Mouse (Mus musculus) midbrain, embryonic 14.5 days (tissue): ENCODE measurements around the gene Brat1. TPM values are rescaled to one million over a fixed set of nuclear protein-coding genes. Genes with fewer than 3 reads are reported as not detected.

Experiments used
- ATAC-seq: fragments of 200-750 bp; cut with Nextera tagmentation; 2 replicates; pipeline ENCODE4 v1.8.0; 2017; ENCODE audit warnings: moderate number of reproducible peaks, moderate library complexity; ENCODE audit not compliant: low FRiP score, low TSS enrichment
- DNase-seq: peaks from one replicate; pipeline ENCODE4 v3.0.0-alpha.2; 2015
- H3K27ac ChIP-seq: fragments of 300-500 bp; sonication (generic); replicated peaks from 2 replicates; pipeline ENCODE4 v1.5.1; 2014; ENCODE audit warnings: mild to moderate bottlenecking, low read depth, low read length, moderate library complexity
- H3K27me3 ChIP-seq: fragments of 300-500 bp; sonication (generic); 2 replicates; pipeline ENCODE4 v1.6.1; 2014; ENCODE audit warnings: low read length, control low read depth, mixed read lengths; ENCODE audit not compliant: control insufficient read depth, insufficient read depth
- H3K36me3 ChIP-seq: fragments of 300-500 bp; sonication (generic); 2 replicates; pipeline ENCODE4 v1.6.1; 2014; ENCODE audit warnings: low read length, control low read depth; ENCODE audit not compliant: control insufficient read depth, insufficient read depth
- H3K4me1 ChIP-seq: fragments of 300-500 bp; sonication (generic); 2 replicates; pipeline ENCODE4 v1.6.1; 2014; ENCODE audit warnings: mild to moderate bottlenecking, antibody characterized with exemption, low read length, control low read depth; ENCODE audit not compliant: control insufficient read depth, insufficient read depth
- H3K4me2 ChIP-seq: fragments of 300-500 bp; sonication (generic); 2 replicates; pipeline ENCODE4 v1.6.1; 2014; ENCODE audit warnings: mild to moderate bottlenecking, low read length, moderate library complexity
- H3K4me3 ChIP-seq: fragments of 300-500 bp; sonication (generic); replicated peaks from 2 replicates; pipeline ENCODE4 v1.5.1; 2014; ENCODE audit warnings: low read depth, low read length
- H3K9ac ChIP-seq: fragments of 300-500 bp; sonication (generic); replicated peaks from 2 replicates; pipeline ENCODE4 v1.6.1; 2014; ENCODE audit warnings: mild to moderate bottlenecking, low read length, moderate library complexity
- H3K9me3 ChIP-seq: fragments of 300-500 bp; sonication (generic); 2 replicates; pipeline ENCODE4 v1.6.1; 2016; ENCODE audit warnings: low read length, control low read depth, mixed read lengths; ENCODE audit not compliant: control insufficient read depth
- WGBS: fragments of 180-500 bp; shearing (Covaris S2); extraction: QIAGEN DNeasy Blood & Tissue Kit; methylation state at CpG from one replicate; pipeline ENCODE4 v1.1.7; 2014; 5-methylcytosine and 5-hydroxymethylcytosine counted together
- polyA plus RNA-seq: library from polyadenylated mRNA; unstranded; fragments of >200 nt; fragmentation: Nextera tagmentation; extraction: Ambion mirVana; gene quantifications from 2 replicates; pipeline ENCODE4 v1.2.1, GENCODE M21; 2014

Brat1 gene
- polyA plus RNA-seq: 18.3 and 19.0 TPM in 2 replicates

DNA sequence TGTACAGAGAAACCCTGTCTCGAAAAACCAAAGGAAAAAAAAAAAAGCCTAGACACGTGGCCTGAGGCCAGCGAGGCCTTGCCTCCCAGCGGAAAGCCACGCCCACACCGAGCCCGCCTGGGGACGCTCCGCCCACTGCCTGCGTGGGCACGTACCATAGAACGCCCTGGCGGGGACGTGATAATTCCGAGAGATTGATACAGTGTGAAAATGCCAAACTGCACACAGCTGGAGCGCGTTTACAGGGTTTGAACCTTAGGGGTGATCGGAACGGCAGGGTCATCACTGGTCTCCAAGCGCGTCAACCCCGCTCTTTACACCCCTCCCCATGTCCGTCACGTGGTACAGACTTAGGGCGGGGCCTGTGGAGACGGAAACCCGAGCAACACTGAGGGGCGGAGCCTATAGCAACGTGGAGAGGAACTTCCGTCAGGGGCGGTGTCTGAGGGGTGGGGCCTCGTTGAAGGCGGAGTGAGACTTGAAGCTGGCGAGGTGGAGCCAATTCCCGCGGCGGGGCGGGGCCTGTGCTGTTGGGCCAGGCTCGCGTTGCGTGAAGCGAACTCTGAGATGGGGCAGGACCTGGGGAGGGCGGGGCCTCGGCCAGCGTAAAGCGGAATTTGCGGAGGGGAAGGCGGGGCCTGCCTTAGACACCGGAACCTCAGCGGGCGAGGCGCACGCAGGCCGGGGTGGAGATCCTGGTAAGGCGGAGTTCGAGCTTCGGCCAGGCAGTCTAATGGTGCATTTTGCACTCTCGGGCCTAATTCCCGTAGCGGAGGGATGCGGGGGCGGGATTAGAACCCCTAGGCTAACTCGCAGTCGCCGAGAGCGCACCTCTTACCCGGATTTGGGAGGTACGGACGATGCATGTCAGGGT, at the start of gene Brat1:
Brat1 (plus strand) TSS at position 634 of the 874 bp plus-strand sequence.
- H3K4me3 ChIP-seq: peak within 1 kb of the TSS; percentile 56
- H3K9ac ChIP-seq: peak within 1 kb of the TSS; percentile 70
- peaks cover 4% of the 10 kb centered on the region; the same call in 1 of the 2 replicates for H3K36me3 ChIP-seq
- peak within 1 kb of the TSS; percentile 87 for H3K27ac ChIP-seq
- DNase-seq: peak; percentile 100
- peak within 1 kb of the TSS; percentile 65 for H3K4me2 ChIP-seq
- WGBS: under 1% methylated on average over 69 of the region's 69 CpGs
- H3K4me1 ChIP-seq: peaks cover 22% of the 10 kb centered on the region
- peak; percentile 91 for ATAC-seq
- H3K9me3 ChIP-seq: no peaks in the 10 kb centered on the region
- no peaks in the 10 kb centered on the region for H3K27me3 ChIP-seq

DNA sequence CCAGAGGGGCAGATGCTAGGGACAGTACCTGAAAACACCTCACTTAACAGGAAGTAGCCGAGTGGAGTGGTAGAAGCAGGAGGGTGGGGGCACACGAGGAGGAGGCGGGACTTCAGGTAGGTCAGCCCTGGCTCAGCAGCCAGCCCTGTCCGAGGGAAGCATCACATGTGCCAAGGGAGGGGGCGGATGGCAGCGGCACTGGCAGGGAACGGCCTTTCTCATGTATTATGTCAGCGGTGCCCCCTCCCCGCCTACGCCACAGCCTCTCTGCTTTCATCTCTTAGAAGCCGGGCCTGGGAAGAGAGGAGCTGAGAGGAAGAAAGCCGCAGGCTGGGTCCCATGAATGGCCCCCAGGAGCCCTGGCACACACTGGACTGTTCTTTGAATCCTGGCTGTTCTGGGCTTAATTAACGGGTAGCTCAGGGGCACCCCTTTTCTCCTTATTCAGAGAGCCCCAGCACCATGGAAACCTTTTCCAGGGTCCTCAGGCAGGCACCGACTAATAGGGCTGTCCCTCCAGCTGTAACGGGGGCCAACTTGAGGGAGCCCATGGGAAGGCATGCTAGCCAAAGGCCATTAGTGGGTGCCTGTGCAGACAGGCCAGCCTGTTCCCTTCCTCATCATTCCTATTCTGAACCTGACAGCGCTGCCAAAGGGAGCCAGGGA, 45.1 kb upstream of the Brat1 start:
- WGBS: 28% methylated on average over 16 of the region's 16 CpGs
- H3K9me3 ChIP-seq: no peaks in the 10 kb centered on the region
- peak overlapping the region; percentile 16; the same call in 1 of the 2 replicates for H3K4me2 ChIP-seq
- H3K4me1 ChIP-seq: peaks cover 7% of the 10 kb centered on the region
- H3K27ac ChIP-seq: peak overlapping the region; percentile 74
- ATAC-seq (peak; percentile 75), DNase-seq (peak; percentile 79)
- 0 out of 2 replicates have a peak overlapping the region, but pooled peaks have one; percentile 3 for H3K9ac ChIP-seq
- no peaks in the 10 kb centered on the region for H3K36me3 ChIP-seq
- no peak overlapping the region for H3K4me3 ChIP-seq
- H3K27me3 ChIP-seq: no peaks in the 10 kb centered on the region

DNA sequence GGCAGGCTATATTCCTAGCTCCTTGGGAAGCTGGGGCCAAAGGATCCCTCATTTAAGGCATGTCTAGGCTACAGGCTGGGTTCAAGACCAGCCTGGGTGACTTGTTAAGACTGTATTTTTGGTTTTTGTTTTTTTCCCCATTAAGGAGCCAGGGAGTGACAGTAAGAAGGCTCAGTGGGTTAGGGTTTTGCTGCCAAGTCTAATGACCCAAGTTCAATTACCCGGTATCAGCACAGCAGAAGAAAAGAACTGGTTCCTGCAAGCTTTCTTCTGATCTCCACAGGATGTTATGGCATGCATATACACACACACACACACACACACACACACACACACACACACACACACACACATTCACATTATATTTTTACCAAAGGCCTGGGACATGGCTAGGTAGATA, 44.4 kb upstream of the Brat1 start:
- ATAC-seq (no peak), DNase-seq (no peak)
- Histone ChIP-seq H3K4me1 (peaks cover 7% of the 10 kb centered on the region), H3K27me3 (no peaks in the 10 kb centered on the region), H3K36me3 (0 out of 2 replicates have a peak, but pooled peaks cover 5% of the 10 kb centered on the region), H3K9me3 (no peaks in the 10 kb centered on the region), H3K9ac (no peak overlapping the region), H3K27ac (peak overlapping the region; percentile 74), H3K4me2 (no peak overlapping the region), H3K4me3 (no peak overlapping the region)
- WGBS: 74% methylated on average over 1 of the region's 1 CpGs

DNA sequence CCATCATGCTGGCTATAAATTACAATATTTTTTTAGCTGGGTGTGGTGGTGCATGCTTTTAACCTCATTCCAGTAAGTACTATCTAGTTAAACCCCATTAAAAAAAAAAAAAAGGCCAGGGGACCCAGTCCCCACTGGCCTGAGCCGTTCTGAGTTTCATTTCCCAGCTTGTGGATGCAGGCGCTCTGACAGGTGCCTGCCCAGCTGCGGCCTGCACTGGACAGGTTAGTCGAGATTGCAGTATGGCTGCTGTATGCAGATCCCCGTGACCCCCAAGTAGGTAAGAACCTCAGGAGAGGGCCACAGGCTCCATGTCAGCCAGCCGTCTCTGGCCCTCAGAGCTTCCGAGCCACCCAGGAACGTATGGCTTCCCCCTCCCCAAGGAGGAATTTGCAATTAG, 43.4 kb upstream of the Brat1 start:
- WGBS: 83% methylated on average over 8 of the region's 8 CpGs
- H3K9me3 ChIP-seq: no peaks in the 10 kb centered on the region
- H3K4me2 ChIP-seq: no peak overlapping the region
- peaks cover 7% of the 10 kb centered on the region for H3K4me1 ChIP-seq
- no peaks in the 10 kb centered on the region for H3K27me3 ChIP-seq
- H3K9ac ChIP-seq: no peak overlapping the region
- DNase-seq: no peak
- 0 out of 2 replicates have a peak, but pooled peaks cover 11% of the 10 kb centered on the region for H3K36me3 ChIP-seq
- H3K4me3 ChIP-seq: no peak overlapping the region
- H3K27ac ChIP-seq: no peak overlapping the region
- no peak for ATAC-seq

DNA sequence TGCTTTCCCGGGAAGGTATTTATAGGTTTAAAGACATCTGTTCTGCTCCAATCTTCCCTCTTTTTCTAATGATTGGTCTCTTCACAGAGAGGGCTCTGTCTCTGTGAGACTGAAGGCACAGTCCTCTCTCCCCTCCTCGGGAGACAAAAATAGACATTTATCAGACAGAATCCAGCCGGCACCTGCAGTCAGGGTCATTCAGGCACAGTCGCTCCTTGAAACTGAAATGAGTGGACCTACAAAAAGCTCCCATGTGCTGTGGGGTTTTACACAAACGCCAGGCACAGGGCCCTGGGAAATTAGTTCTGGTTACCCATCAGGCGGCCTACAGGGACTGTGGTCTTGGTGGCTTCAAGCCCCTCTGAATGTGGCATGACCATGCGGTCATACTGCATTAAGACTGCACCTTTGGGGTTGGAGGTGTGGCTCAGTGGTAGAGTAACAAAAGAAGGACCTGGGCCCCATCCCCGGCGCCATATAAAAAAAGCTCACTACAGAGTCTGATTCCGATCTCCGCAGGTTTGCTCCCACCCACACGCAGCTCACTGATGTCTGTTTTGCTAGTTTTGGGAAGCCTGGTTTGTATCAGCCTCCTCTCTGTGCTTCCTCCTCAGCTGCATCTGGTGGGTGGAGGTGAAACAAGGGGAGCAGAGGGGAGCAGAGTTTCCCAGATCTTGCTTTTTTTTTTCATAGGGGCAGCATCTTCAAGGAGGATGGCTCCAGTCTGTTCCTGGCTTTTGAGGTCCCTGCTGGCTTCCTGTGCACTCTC, 42.8 kb upstream of the Brat1 start:
- H3K27me3 ChIP-seq: no peaks in the 10 kb centered on the region
- 70% methylated on average over 12 of the region's 12 CpGs for WGBS

DNA sequence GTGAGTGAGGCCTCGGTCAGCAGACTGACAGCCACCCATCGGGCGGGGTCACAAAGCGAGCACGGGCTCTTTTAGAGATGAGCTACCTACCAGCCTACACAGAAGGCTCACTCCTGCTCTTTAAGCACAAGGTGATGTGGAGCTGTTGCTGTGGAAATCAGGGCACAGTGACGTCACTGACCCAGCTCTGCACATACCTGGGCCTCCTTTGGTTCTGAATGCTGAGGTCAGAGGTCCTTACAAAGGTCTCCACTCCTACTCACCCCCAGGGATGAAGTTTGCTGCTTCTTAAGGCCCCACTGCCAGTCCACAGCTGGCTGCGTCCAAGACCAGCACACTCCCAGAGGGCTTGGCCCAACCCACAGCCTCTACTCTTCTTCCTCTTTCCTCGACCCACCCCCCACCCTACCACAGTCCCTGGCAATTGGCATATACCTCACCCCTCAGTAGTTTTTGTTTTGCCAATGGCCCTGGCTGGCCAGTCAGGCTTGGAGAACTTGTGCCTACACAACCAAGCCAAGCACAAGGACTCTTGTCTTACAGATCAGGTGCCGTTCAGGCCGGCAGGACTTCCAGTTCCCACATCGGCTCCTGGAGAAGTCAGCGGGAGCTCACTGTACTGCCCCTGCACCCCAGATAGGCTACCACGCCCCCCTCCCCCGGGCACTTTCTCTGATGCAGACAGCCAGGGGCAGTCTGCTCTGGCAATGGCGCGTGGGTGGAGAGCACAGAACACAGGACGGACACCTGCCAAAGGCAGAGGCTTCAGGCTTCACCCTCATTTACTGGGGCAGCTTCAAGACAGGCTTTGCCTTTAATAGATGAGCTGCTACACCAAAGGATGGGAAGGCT, 41.8 kb upstream of the Brat1 start:
- Histone ChIP-seq H3K27ac (no peak overlapping the region), H3K27me3 (no peaks in the 10 kb centered on the region), H3K36me3 (0 out of 2 replicates have a peak, but pooled peaks cover 19% of the 10 kb centered on the region), H3K9ac (no peak overlapping the region), H3K9me3 (no peaks in the 10 kb centered on the region), H3K4me3 (no peak overlapping the region), H3K4me2 (no peak overlapping the region), H3K4me1 (peaks cover 7% of the 10 kb centered on the region)
- 71% methylated on average over 17 of the region's 17 CpGs for WGBS
- DNase-seq: no peak
- no peak for ATAC-seq

More for the DNA sequence above, 42.8 kb upstream of the Brat1 start:
- DNase-seq (no peak), ATAC-seq (no peak)
- 0 out of 2 replicates have a peak overlapping the region, but pooled peaks have one; percentile 22 for H3K27ac ChIP-seq
- H3K4me1 ChIP-seq: peaks cover 7% of the 10 kb centered on the region
- H3K36me3 ChIP-seq: 0 out of 2 replicates have a peak, but pooled peaks cover 11% of the 10 kb centered on the region
- no peak overlapping the region for H3K4me2 ChIP-seq
- no peak overlapping the region for H3K9ac ChIP-seq
- no peaks in the 10 kb centered on the region for H3K9me3 ChIP-seq
- H3K4me3 ChIP-seq: no peak overlapping the region

DNA sequence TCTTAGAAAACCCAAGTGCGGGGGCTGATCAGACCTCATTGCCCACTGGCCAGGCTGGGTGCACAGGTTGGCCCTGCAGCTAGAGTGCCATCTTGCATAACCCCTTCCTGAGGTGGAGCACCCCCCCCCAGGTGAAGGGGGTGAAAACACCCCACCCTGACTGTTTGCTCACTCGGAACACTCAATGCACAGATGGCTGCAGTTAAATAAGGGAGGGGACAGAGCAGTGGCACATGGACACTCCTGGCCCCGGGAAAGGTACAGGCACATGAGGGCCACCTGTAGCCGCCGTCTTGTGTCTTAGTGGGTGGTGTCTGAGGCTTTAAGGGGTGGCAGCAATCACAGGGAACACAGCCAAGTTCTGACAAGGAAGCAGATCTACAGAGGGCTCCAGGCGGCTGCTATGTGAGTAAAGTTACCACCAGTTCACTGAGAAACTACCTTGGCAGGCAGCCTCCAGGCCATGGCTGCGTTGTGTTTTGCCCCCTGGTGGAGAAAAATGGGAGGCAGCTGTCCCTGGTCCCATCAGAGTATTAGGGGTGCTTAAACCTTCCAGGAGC, 41.1 kb upstream of the Brat1 start:
- peak; percentile 78 for DNase-seq
- H3K27ac ChIP-seq: no peak overlapping the region
- H3K36me3 ChIP-seq: 0 out of 2 replicates have a peak, but pooled peaks cover 20% of the 10 kb centered on the region
- no peaks in the 10 kb centered on the region for H3K27me3 ChIP-seq
- H3K9me3 ChIP-seq: peaks cover under 1% of the 10 kb centered on the region; the same call in 1 of the 2 replicates
- H3K4me3 ChIP-seq: no peak overlapping the region
- H3K9ac ChIP-seq: no peak overlapping the region
- no peak for ATAC-seq
- H3K4me2 ChIP-seq: no peak overlapping the region
- 64% methylated on average over 7 of the region's 7 CpGs for WGBS
- peaks cover 7% of the 10 kb centered on the region for H3K4me1 ChIP-seq
